Mouse (Mus musculus) stomach, postnatal 0 days (tissue): Measurements from ENCODE around the gene Hnrnph1.
"Not testable (repeated sequence)": the region's sequence is repeated elsewhere in the genome, so short reads cannot be mapped to it uniquely, and the experiment has no call there.

ENCODE experiments used
- CTCF ChIP-seq: IDR thresholded peaks from 2 replicates; pipeline ENCODE4 v1.5.1; 2016; ENCODE audit warnings: antibody characterized with exemption, low read depth, mild to moderate bottlenecking, moderate library complexity
- EP300 ChIP-seq: optimal IDR thresholded peaks from 2 replicates; pipeline ENCODE3; 2016; ENCODE audit warnings: antibody characterized with exemption

DNA sequence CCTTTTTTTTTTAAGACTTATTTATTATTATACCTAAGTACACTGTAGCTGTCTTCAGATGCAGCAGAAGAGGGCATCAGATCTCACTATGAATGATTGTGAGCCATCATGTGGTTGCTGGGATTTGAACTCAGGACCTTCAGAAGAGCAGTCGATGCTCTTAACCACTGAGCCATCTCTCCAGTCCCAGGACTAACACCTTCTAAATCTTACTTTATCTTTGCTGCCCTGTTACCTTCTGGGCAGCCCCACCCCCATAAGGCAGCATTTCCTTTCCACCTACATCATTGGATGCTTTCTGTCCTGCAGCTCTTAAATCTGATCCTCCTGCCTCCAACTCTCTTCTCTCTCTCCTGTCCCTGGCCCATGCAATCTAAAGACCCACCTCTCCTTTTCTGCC, 15.5 kb upstream of the Hnrnph1 start:
- not testable (repeated sequence) for TF ChIP-seq CTCF, EP300
